Mouse (Mus musculus): ENCODE data around the gene Pcnx3.
A peak's percentile ranks its signal among the peaks of the same experiment; 100 is the strongest.

The Pcnx3 gene

DNA sequence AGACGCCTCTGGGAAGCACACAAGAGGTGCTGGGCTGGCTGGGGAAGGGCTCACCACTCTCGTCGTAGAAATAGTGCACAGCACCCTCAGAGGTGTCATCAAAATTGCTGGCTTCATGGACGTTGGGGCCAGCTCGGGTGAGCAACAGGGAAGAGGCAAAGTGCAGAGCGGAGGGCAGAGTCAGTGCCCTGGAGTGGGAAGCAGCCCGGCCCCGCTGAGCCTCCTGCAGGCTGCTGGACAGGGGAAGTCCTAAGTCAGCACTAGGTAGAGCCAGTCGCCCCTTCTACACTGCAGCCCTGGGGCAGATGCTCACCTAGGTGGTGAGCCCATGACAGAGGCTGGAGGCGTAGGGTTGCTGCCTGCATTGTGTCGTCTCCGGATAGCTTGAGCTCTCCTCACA lies 4.5 kb downstream of the Pcnx3 start:
- DNase-seq (ENCODE audit: low read depth, low spot score) = no peak

DNA sequence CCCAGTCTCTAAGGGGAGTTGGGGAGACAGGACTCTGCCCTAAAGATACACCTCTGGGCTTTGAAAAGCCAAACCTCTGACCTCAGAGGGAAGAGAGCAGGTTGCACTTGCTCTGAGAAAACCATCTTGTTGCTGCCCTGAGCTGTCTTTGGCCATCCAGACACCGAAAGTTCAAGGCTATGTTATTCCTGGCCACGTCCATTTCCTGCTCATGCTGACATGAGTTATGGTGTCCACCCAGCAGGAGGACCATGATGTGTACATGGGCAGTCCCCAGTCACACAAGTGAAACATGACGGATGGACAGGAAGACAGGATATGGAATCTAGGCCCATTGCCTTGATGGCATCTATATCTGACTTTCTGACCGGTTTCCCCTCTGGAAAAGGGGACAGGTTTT lies 8.3 kb downstream of the Pcnx3 start:
- no peak for DNase-seq (ENCODE audit: low read depth, low spot score)

DNA sequence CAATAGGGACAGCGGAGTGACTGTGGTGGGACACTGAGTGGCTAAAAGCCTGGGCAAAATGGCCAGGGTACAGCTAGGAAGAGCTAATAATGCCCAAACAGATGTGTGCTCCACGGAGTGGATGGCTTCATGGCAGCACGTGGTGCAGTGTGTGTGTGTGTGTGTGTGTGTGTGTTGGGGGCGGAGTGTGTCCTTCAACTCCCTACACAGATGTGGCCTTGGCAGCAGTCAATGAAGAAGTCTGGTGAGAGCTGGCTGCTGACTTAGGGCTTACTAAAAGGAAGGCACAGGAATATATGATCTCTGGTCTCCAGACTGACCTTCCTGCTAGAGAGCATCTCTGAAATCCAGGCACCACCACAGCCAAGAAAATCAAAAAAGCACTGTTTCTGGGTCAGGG lies 20.3 kb downstream of the Pcnx3 start:
- no peak for DNase-seq (ENCODE audit: low read depth, low spot score)

DNA sequence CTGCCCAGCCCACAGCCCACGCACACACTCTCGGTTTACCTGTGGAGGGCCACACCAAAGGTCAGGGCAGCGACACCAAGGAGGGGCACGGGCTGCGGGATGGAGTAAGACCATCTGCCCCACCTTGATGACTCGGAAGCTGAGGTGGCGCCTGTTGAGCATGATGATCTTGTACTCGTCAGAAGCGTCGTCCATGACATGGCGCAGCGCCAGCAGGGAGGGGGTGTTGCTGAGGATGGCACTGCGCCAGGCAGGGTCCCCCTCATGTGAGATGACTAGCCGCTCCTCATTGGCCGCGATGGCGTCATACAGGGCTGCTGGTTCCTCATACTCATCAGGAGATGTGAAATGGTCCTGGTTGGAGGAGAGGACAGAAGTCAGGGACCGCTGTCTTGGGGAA lies 22.3 kb downstream of the Pcnx3 start:
- DNase-seq (ENCODE audit: low read depth, low spot score) = no peak

DNA sequence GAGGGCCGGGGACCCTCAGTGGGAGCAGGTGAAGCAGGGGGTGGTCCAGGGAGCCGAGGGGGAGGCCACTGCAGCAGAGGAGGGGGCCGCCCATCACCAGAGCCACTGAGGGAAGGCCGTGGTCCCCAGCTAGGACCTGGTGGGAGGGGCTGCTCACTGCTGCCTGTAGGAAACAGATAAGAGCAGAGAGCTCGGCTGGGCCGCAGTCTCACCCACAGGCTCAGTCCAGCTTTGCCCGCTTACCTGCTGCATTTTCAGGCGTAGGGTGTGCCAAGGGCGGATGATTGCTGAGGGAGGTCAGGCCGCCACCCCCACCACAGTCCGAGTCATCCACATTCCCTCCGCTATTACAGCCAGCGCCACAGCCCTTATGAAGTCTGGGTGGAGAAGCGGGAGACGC lies 23.2 kb downstream of the Pcnx3 start:
- no peak for DNase-seq (ENCODE audit: low read depth, low spot score)

DNA sequence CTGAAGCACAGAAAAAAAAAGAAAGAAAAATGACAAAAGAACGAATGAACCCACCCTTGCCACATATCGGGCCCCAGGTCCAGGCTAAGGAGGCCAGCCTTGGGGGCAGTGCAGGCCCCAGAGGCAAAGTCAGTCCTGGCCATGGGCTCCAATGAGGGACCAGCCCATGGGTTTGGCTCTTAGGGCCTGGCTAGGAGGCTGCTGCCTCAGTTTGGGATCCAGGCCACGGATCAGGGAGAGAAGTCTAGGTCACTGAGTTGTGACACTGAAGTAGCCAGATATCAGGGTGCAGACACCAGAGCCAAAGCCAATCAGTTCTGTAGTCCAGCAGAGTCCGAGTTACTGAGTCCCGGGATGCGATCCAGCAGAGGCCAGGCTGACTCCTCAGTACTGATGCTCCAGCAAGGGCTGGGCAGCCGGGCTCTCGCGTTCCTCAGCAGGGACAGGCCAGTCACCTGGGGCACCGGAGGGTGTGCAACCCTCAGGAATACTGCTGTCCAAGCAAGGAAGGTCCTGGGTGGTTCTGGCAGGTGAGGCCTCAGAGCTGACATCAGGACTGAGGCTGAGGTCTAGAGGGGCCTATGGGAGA lies 23.9 kb downstream of the Pcnx3 start:
- no peak for DNase-seq (ENCODE audit: low read depth, low spot score)

DNA sequence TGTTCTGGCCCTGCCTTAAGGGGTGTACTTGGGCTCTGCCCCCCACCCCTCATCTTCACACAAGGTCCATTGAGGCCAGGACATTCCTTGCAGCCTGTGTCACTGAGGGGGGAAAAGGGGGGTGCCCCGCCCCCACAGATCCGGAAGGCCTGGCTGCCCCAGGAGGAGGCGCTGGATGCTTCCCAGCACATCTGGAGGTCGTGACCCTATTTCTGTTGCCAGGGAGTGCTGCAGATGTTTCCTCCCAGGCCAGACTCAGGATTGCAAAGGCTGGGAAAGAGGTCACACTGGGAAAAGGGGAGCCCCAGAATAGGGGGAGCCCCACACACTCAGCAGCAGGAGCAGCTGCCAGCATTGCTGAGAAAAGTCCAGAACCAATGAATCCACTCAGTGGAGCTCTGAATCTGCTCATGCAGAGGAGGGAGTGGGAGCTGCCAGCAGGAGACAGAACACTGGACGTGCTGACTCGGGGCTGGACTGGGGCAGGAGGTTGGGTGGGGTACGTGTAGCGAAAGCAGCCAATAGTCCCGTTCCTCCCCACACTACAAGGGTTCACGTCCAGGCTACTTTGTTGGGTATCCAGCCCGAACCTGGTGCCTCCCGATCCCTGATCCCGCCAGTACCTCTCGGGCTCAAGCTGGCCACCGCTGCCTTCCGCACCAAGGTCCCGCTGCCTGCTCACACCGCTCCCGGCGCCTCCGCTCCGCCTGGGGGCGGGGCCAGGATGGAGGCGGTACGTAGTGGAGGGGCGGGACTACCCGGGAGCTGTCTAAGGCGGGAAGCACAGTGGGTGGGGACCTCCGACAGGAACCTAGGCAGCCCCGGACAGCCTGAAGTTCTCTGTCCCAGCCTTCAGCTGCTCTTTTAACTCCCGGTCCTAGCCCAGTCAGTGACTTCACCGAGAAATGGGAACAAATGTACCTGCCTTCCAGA lies 25.5 kb downstream of the Pcnx3 start, which contains the start of gene Sipa1:
TSS of gene Sipa1 (minus strand) at position 727 of the 933 bp plus-strand sequence.
- peak; percentile 85 for DNase-seq (ENCODE audit: low read depth, low spot score)

DNA sequence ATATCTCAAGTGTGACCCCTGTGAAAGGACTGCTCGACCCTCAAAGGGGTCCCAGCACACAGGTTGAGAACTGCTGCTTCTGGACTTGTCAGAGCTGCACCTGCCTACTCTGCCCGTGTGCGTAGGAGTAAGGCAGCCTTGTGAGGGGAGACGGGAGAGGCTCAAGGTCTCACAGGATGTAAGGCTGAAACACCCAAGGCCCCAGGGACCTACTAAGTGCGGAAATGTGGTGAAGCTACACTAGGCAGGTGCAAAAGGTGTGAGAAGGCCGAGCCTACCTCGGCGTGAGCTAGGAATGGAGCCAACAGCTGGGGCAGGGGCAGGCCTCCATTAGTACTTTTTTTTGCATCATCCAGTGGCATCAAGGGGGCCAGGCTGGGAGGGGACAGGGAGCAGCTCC lies 26.4 kb downstream of the Pcnx3 start:
- no peak for DNase-seq (ENCODE audit: low read depth, low spot score)

DNA sequence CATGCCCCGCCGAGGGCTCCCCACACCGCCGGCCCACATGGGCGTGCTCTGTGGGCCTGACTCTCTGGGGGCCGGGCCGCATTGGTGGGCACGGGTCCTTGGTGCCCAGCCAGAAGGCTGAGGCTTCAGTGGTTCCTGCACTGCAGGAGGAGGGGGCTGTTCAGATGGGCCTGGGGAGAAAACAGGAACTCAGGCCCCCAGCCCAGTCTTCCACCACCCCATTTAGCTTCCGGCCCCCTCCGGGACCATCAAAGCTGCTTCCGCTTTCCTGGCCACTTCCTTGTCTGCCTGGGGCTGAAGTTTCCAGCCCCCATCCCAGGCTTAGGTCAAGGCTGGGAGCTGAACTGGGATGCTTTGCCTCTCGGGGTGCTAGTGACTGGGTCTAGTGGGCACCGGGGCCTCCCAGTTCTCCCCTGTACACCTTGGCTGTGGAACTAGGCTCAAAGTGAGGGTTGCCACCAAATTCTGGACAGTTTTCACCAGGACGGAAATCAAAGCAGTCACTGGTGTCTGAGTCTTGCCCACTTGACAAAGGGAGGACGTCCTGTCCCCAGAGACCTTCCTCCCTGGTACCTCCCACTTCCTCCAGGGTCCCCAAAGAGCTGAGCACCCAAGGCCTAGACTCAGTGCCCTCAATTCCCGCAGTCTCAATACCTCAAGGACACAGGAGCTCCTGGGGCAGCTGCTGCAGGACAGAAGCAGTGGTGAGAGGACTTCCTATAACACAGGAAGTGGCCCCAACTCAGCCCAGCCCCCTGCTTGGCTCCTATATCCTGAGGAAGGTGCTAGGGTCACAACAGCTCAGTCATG lies 27.6 kb downstream of the Pcnx3 start:
- DNase-seq (ENCODE audit: low read depth, low spot score) = no peak

DNA sequence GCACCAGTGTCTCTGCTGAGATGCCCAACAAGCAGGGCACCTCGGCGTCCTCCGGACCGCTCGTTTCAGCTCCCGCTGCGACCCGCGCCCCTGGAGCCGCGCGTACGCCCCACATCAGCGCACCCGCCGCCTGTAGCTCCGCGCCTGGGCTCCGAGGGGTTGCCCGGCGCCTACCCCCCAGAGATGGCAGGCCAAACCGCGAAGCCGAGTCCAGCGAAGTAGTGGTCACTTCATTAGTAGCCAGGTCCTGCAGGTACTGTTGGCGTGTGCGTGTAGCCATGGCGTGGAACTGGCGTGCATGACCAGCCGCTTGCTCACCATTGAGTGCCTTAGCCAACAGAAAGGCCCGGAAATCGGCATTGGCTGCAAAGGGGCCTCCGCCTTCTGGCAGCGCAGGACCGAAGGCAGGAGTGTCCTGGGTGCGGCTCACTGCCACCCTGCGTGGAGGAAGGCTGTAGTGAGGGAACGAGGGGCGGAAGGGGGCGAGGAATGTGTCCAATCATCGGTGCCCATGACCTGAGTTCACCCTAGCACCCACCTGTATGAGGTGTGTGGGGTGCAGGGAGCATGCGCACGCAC lies 33.9 kb downstream of the Pcnx3 start:
- no peak for DNase-seq (ENCODE audit: low read depth, low spot score)

DNA sequence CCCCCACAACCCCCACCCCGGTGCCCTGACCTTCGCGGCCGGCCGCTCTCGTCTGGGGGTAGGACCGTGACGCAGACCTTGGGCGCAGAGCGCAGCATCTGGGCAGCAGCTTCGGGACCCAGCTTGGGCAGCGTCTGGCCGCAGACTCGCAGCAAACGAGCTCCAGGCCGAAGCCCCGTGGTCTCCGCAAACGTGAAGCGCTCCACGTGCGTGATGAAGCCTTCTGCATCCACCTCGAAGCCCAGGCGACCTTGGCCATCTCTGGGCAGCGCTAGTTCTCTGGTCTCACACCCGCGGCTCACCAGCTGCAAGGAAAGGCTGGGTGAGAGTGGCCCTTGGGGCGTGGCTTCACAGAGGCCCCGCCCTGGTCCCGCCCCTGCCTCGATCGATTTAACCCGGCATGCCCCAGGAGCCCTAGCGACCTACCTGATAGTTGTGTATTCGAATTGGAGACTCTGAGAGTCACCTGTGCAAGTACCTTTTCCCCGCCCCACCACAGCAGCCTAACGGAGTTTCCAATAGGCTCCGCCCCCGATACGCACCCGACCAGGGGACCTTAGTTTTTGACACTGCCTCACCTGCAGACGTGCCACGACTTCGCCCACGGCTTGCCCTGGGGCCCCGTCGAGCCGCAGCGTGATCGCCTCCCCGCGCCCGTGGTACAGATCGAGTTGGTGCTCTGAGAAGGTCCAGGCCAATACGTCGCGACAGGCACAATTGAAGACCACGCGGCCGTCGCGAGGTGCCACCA lies 34.6 kb downstream of the Pcnx3 start:
- peak; percentile 85 for DNase-seq (ENCODE audit: low read depth, low spot score)

DNA sequence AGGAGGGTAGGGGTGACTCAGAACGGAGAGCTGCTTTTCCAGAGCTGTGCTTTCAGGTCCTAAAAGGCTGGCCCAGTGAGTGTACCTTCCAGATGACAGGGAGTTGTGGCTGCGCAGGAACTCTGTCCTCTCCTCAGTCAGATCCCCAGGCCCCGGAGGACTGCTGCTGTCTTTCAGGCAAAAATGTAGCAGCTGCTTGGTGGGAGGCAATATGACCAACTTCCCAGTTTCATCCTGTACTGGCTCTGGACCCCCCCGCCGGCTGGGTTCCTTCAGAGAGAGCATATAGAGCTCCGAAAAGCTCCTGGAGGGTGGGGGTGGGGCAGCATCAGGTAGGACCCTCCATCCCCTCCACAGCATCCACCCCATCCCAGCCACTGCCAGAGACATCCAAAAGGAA lies 36.1 kb downstream of the Pcnx3 start:
- no peak for DNase-seq (ENCODE audit: low read depth, low spot score)

DNA sequence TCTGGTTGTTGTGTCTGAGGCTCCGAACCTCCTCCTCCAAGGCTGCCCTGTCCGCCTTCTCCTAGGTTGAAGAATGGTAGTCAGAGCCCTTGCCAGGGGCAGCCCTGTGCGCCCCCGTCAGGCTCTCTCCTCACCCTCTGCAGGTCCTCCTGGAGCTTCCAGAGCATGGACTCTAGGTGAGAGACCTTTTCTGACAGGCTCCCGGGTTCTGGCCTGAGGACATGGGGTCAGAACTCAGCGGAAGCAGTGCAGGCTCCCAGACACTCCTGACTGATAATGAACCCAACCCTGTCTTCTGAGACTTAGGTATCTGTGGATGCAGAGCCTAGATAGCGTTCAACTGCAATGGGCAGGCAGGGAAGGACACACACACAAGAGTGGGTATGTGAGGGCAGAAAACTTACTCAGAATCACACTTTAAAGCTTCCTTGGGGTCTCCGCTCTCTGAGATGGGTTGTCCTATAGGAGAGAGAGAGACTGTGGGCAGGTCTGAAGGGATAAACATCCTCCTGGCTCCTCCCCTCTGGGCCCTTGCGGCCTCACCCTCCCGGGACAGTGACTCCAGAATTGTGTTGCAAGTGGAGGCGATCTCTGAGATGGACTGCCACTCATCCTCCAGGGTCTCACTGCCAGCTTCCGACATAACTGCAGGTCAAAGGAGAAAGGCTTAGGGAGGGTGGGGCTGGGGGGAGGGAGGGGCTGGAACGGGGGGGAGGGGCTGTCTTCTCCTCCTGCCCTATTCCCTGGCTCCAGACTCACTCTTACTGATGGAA lies 37.0 kb downstream of the Pcnx3 start:
- no peak for DNase-seq (ENCODE audit: low read depth, low spot score)

DNA sequence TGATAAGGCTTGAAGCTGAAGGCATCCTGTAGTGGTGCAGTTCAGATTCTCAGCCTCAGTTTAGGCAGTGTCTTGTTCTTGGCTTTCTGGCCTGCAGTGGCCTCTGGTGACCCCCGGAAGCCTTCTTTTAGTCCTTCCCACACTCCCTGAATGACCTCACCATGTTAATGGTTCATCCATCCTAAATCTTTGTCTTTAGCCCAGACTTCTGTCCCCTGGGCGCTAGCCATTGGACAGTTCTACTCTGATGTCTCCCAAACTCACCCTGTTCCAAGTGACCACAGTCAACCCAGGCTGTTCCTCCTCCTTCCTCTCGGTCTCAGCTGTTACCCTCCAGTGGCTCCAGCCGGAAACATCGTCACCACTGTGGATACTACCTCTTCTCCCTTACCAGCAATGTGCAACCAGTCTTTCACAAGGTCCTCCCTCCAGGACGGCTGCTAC lies 39.4 kb downstream of the Pcnx3 start:
- no peak for DNase-seq (ENCODE audit: low read depth, low spot score)

DNA sequence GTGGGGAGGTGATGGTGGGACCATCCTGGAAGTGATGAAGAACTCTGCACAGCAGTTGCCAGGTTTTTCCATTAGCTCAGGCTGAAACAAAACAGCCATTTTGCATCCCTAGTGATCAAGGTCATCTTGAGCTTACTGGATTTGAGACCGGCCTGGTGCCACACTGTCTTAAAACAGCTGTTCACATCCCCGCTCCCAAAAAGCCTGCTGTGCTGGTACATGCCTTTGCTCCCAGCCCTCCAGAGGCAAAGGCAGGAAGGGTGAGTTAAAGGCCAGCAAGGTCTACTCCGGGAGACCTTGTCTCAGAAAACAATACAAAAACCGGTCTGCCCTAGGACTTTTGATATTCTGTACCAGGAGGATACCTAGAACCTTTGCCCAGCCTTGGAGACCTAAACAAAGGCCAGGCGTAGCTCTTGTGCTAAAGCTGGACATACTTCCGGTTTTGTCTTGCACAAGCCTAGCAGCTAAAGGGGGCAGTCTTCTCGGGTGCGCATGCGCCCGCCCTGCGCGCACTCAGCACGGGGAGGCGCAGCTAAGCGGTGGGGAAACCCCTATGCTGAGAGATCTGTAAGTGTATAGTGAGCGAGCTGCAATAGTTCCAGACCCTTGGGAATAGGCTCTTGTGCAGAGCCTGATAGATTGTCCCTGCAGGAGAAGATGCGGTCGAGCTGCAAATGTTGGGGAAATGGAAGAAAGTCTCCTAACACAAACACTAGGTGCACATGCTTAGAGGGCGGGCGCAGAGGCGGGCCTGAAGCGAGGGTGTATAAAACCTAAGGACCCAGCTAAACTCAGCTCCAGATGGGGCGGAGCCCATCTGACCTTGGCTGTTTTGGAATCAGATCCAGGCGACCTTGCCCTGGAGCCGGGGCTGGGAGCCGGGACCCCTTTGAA lies 40.1 kb downstream of the Pcnx3 start:
- peak; percentile 91 for DNase-seq (ENCODE audit: low read depth, low spot score)

DNA sequence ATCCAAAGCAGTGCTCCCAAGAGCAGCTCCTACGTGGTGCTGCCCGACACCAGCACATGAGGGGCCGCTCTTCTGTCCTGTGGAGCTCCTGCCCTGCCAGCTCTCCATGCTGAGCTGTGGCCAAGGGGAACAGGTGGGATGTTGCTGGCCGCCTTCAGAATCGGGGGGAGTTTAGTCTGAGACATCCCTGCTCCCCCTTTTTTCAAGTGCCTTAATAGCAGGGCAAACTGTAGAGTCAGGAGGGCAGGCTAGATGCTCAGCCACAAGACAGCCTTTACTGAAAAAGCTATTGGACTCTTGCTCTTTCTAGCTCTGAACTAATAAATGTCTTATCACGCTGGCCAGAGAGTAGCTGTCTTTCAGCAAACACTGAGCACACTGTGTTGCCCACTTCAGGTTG lies 40.9 kb downstream of the Pcnx3 start:
- DNase-seq (ENCODE audit: low read depth, low spot score) = no peak

DNA sequence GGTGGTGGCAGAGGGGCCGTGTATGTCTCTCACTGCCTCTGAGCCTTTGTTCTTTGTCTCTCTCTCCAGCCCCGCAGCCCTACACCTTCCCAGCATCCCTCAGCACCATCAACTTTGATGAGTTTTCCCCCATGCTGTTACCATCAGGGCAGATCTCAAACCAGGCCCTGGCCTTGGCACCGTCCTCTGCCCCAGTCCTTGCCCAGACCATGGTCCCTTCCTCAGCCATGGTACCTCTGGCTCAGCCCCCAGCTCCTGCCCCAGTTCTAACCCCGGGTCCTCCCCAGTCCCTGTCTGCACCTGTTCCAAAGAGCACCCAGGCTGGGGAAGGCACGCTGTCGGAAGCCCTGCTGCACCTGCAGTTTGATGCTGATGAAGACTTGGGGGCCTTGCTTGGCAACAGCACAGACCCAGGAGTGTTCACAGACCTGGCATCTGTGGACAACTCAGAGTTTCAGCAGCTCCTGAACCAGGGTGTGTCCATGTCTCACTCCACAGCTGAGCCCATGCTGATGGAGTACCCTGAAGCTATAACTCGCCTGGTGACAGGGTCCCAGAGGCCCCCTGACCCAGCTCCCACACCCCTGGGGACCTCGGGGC lies 41.9 kb downstream of the Pcnx3 start:
- DNase-seq (ENCODE audit: low read depth, low spot score) = no peak

DNA sequence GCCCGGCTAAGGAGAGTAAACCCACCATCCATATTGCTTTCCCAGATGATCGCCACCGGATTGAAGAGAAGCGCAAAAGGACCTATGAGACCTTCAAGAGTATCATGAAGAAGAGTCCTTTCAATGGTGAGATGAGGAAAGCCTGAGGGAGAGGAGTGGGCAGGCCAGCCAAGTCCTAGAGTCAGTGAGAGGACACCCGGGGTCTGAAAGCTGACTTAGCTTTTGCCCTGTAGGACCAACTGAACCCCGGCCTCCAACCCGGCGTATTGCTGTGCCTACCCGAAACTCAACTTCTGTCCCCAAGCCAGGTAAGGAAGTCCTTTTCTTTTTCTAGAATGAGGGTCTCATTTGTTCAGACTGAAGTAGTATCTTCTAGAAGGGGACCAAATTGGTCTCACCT lies 43.4 kb downstream of the Pcnx3 start:
- no peak for DNase-seq (ENCODE audit: low read depth, low spot score)

DNA sequence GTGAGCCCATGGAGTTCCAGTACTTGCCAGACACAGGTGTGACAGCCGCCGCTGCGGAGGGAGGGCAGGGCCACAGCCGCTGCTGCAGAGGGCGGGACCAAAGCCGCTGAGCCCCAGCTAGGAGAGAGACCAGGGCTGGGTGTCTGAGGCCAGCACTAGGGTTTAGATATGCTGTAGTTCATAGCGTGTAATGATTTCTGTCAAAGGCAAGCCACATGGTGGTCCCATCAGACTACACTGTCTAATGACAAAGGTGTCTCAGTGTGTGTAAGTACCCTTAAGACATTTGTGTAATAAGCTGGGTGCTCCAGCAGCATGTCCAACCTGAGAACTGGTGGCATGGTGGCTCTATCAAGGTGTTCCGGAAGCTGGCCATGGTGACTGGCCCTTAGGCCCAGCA lies 47.1 kb downstream of the Pcnx3 start:
- no peak for DNase-seq (ENCODE audit: low read depth, low spot score)
